Mouse (Mus musculus) lung, postnatal 0 days (tissue): ENCODE data around the gene Cop1.

ENCODE experiments used
- CTCF ChIP-seq: IDR thresholded peaks from 2 replicates; pipeline ENCODE4 v1.5.1; 2016; ENCODE audit warnings: antibody characterized with exemption, mild to moderate bottlenecking
- EP300 ChIP-seq: IDR thresholded peaks from 2 replicates; pipeline ENCODE4 v1.6.1; 2016; ENCODE audit warnings: antibody characterized with exemption, mild to moderate bottlenecking, control low read depth

GRCm38 (mm10) chr1:159313625-159314024, 81.5 kb downstream of the Cop1 start:
- TF ChIP-seq CTCF (0 out of 2 replicates have a peak, but pooled peaks have one; percentile 10), EP300 (no peak)
